Mouse (Mus musculus) hindbrain, embryonic 11.5 days (tissue): ENCODE measurements around the gene Ddr2. TPM values are rescaled to one million over a fixed set of nuclear protein-coding genes. Genes with fewer than 3 reads are reported as not detected.

Experiments used
- ATAC-seq: fragments of 200-750 bp; cut with Nextera tagmentation; 2 replicates; pipeline ENCODE4 v1.8.0; 2017; ENCODE audit warnings: mild to moderate bottlenecking, moderate TSS enrichment, moderate library complexity; ENCODE audit not compliant: low FRiP score
- DNase-seq: peaks from one replicate; pipeline ENCODE4 v3.0.0-alpha.2; 2015; ENCODE audit warnings: low spot score
- H3K27ac ChIP-seq: fragments of 300-500 bp; sonication (generic); 2 replicates; pipeline ENCODE4 v1.5.1; 2014; ENCODE audit warnings: mild to moderate bottlenecking, low read depth, low read length
- H3K27me3 ChIP-seq: fragments of 300-500 bp; sonication (generic); 2 replicates; pipeline ENCODE4 v1.6.1; 2014; ENCODE audit warnings: mild to moderate bottlenecking, low read length, moderate library complexity, mixed read lengths; ENCODE audit not compliant: control insufficient read depth, insufficient read depth
- H3K36me3 ChIP-seq: fragments of 300-500 bp; sonication (generic); 2 replicates; pipeline ENCODE4 v1.6.1; 2014; ENCODE audit warnings: mild to moderate bottlenecking, low read length, moderate library complexity, mixed read lengths; ENCODE audit not compliant: control insufficient read depth, insufficient read depth
- H3K4me1 ChIP-seq: fragments of 300-500 bp; sonication (generic); replicated peaks from 2 replicates; pipeline ENCODE4 v1.6.1; 2014; ENCODE audit warnings: low read length, mixed read lengths; ENCODE audit not compliant: control insufficient read depth, insufficient read depth
- H3K4me2 ChIP-seq: fragments of 300-500 bp; sonication (generic); replicated peaks from 2 replicates; pipeline ENCODE4 v1.6.1; 2014; ENCODE audit warnings: mild to moderate bottlenecking, low read depth, low read length
- H3K4me3 ChIP-seq: fragments of 300-500 bp; sonication (generic); 2 replicates; pipeline ENCODE4 v1.5.1; 2014; ENCODE audit warnings: low read depth, low read length
- H3K9ac ChIP-seq: fragments of 300-500 bp; sonication (generic); 2 replicates; pipeline ENCODE4 v1.6.1; 2014; ENCODE audit warnings: low read depth, low read length
- H3K9me3 ChIP-seq: fragments of 300-500 bp; sonication (generic); 2 replicates; pipeline ENCODE4 v1.6.1; 2016; ENCODE audit warnings: low read length; ENCODE audit not compliant: control insufficient read depth
- WGBS: fragments of 180-500 bp; shearing (Covaris S2); extraction: QIAGEN DNeasy Blood & Tissue Kit; methylation state at CpG from one replicate; pipeline ENCODE4 v1.1.7; 2014; 5-methylcytosine and 5-hydroxymethylcytosine counted together
- polyA plus RNA-seq: library from polyadenylated mRNA; unstranded; fragments of >200 nt; fragmentation: Nextera tagmentation; extraction: Ambion mirVana; gene quantifications from 2 replicates; pipeline ENCODE4 v1.2.1, GENCODE M21; 2014

Gene Ddr2
- polyA plus RNA-seq, 1 experiment from 2014 or later, result 32.0 TPM

DNA sequence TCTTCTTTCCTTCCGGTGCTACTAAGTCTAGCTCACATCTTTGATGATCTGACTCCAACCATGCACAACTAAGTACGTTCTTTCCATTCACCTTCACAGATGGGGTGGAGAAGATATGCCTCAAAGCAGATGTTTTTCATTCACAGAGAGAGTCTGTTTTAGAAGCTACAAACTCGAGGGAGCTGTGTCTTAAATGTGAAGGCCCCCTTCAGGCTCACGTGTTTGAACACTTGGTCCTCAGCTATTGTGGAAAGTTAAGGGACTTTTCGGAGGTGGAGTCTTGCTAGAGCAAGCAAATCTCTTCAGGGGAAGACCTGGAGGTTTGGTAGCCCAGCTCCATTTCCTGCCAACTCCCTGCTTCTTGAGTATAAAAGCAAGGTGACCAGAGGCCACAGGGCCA lies 34.2 kb downstream of the Ddr2 start:
- no peaks in the 10 kb centered on the region for H3K27me3 ChIP-seq
- no peak for DNase-seq
- ATAC-seq, result no peak
- no peaks in the 10 kb centered on the region for H3K36me3 ChIP-seq
- no peak overlapping the region for H3K27ac ChIP-seq
- H3K9ac ChIP-seq, result no peak overlapping the region
- no peaks in the 10 kb centered on the region for H3K4me1 ChIP-seq
- H3K4me3 ChIP-seq, result no peak overlapping the region
- H3K4me2 ChIP-seq, result no peak overlapping the region
- 82% methylated on average over 5 of the region's 5 CpGs for WGBS
- H3K9me3 ChIP-seq, result no peaks in the 10 kb centered on the region

DNA sequence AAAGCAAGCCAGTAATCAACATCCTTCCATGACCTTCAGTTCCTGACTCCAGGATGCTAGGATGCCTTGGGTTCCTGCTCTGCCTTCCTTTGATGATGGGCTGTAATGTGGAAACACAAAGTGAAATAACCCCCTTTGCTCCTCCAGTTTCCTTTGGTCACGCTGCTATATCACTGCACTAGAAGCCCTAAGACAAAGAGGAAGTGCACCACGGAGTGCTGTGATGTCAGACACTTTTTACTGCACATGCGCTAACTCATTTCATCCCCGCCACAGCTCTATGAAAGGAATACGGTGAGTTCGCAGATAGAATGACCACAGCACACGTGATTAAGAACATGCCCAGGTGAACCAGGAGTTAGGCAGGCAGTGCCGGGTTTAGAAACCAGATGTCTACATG lies 36.8 kb downstream of the Ddr2 start:
- no peaks in the 10 kb centered on the region for H3K36me3 ChIP-seq
- WGBS, result 88% methylated on average over 8 of the region's 8 CpGs
- no peak overlapping the region for H3K27ac ChIP-seq
- no peak overlapping the region for H3K9ac ChIP-seq
- no peaks in the 10 kb centered on the region for H3K4me1 ChIP-seq
- DNase-seq, result no peak
- no peak for ATAC-seq
- no peak overlapping the region for H3K4me2 ChIP-seq
- no peaks in the 10 kb centered on the region for H3K9me3 ChIP-seq
- H3K4me3 ChIP-seq, result no peak overlapping the region
- H3K27me3 ChIP-seq, result no peaks in the 10 kb centered on the region

- WGBS, result 90% methylated on average over 5 of the region's 5 CpGs
- Histone ChIP-seq H3K27me3 (no peaks in the 10 kb centered on the region), H3K9ac (no peak overlapping the region), H3K36me3 (no peaks in the 10 kb centered on the region), H3K4me1 (no peaks in the 10 kb centered on the region), H3K4me2 (no peak overlapping the region), H3K27ac (no peak overlapping the region), H3K4me3 (no peak overlapping the region), H3K9me3 (no peaks in the 10 kb centered on the region)
- no peak for ATAC-seq
- no peak for DNase-seq
Measured at GRCm38 (mm10) chr1:170069143-170069542, 41.4 kb downstream of the Ddr2 start.

GRCm38 (mm10) chr1:170065931-170066330 lies 44.6 kb downstream of the Ddr2 start:
- Histone ChIP-seq H3K4me2 (no peak overlapping the region), H3K27me3 (no peaks in the 10 kb centered on the region), H3K9ac (no peak overlapping the region), H3K4me1 (no peaks in the 10 kb centered on the region), H3K9me3 (no peaks in the 10 kb centered on the region), H3K4me3 (no peak overlapping the region), H3K27ac (no peak overlapping the region), H3K36me3 (no peaks in the 10 kb centered on the region)
- no peak for DNase-seq
- ATAC-seq, result no peak
- WGBS, result 93% methylated on average over 2 of the region's 2 CpGs

DNA sequence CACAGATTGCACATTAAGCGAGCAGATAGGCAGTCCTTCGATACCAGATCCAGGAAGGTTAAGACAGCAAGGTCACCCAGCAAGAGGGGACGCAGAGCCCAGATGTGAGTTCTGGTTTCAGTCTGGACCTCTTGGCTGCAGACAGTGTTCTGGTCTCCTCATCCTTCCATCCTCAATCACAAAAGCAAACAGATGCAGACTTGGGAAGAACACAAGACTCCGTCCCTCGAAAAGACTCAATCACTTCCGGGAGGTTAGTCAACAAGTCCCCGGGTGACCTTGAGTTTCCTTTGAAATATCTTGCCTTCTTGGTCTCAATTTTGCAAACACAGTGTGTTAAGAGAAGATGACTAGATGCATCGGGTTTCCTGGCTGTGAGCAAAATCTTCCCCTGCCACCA lies 45.6 kb downstream of the Ddr2 start:
- no peak overlapping the region for H3K4me2 ChIP-seq
- no peak overlapping the region for H3K9ac ChIP-seq
- H3K36me3 ChIP-seq, result no peaks in the 10 kb centered on the region
- H3K27ac ChIP-seq, result no peak overlapping the region
- no peak overlapping the region for H3K4me3 ChIP-seq
- no peaks in the 10 kb centered on the region for H3K9me3 ChIP-seq
- ATAC-seq (no peak), DNase-seq (no peak)
- 91% methylated on average over 8 of the region's 8 CpGs for WGBS
- no peaks in the 10 kb centered on the region for H3K4me1 ChIP-seq
- H3K27me3 ChIP-seq, result no peaks in the 10 kb centered on the region

DNA sequence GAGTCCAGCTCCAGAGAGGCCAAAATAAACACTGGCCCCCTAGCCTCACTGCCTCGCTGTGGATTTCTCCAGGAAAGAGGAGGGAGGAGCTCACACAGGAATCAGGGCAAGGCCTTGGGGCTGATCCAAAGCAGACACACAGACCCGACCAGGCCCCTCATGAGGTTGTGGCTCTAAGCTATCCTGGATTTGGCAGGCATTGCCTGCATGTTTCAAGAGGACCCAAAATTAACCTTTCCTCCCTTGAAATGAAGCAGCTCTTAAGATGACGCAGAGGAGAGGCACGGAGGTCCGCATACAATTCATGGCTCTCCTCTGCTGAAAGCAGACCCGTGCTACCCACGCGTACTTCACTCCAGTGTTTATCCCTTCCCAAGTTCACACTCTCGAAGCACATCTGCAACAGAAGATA lies 46.5 kb downstream of the Ddr2 start:
- H3K9me3 ChIP-seq, result no peaks in the 10 kb centered on the region
- H3K27ac ChIP-seq, result no peak overlapping the region
- ATAC-seq (no peak), DNase-seq (no peak)
- no peaks in the 10 kb centered on the region for H3K27me3 ChIP-seq
- 74% methylated on average over 9 of the region's 9 CpGs for WGBS
- no peak overlapping the region for H3K9ac ChIP-seq
- H3K36me3 ChIP-seq, result no peaks in the 10 kb centered on the region
- H3K4me3 ChIP-seq, result no peak overlapping the region
- H3K4me1 ChIP-seq, result no peaks in the 10 kb centered on the region
- H3K4me2 ChIP-seq, result no peak overlapping the region

DNA sequence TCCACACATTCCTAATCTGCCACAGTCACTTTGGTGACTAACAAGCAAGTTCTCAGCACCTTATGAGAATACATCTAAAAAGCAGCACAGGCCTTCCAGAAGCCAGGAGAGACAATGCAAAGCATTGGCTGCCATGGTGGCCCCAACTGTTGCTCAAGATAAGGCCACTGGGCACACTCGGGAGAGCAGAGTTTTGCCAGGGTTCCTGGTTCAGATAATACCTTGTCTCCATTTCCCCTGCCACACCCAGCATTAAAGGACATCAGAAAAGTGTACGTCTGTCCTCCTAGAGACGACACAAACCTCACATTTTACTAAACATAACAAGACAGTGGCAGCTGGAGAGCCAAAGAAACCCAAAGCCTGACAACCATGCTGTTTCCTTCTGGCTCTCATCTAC lies 50.3 kb downstream of the Ddr2 start:
- 86% methylated on average over 3 of the region's 3 CpGs for WGBS
- no peak overlapping the region for H3K9ac ChIP-seq

DNA sequence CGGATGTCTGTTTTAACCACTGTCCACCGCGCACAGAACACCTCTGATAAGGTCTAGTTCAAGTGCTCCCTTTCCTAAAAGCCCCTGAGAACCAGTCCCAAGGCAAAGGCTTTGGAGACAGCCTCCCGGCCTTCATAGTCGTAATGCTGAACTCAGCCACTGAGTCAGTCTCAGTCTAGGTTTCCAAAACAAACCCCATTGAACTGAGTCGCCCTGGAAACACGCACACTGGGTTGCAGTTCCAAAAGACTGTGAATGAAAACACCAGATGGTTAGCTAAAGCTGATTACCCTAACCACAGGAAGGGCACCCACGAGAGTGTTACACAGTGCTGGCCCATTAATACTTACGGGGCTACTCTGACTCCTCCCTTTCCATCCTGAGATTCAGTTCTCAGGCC lies 51.2 kb downstream of the Ddr2 start:
- no peaks in the 10 kb centered on the region for H3K36me3 ChIP-seq
- ATAC-seq (no peak), DNase-seq (no peak)
- no peak overlapping the region for H3K27ac ChIP-seq
- WGBS, result 82% methylated on average over 9 of the region's 9 CpGs
- no peak overlapping the region for H3K9ac ChIP-seq
- no peaks in the 10 kb centered on the region for H3K9me3 ChIP-seq
- no peaks in the 10 kb centered on the region for H3K27me3 ChIP-seq
- H3K4me3 ChIP-seq, result no peak overlapping the region
- H3K4me2 ChIP-seq, result no peak overlapping the region
- no peaks in the 10 kb centered on the region for H3K4me1 ChIP-seq

More for the DNA sequence above, 50.3 kb downstream of the Ddr2 start:
- no peak overlapping the region for H3K4me3 ChIP-seq
- no peak overlapping the region for H3K27ac ChIP-seq
- H3K27me3 ChIP-seq, result no peaks in the 10 kb centered on the region
- no peaks in the 10 kb centered on the region for H3K36me3 ChIP-seq
- no peaks in the 10 kb centered on the region for H3K4me1 ChIP-seq
- ATAC-seq, result no peak
- no peak overlapping the region for H3K4me2 ChIP-seq
- no peaks in the 10 kb centered on the region for H3K9me3 ChIP-seq
- no peak for DNase-seq

DNA sequence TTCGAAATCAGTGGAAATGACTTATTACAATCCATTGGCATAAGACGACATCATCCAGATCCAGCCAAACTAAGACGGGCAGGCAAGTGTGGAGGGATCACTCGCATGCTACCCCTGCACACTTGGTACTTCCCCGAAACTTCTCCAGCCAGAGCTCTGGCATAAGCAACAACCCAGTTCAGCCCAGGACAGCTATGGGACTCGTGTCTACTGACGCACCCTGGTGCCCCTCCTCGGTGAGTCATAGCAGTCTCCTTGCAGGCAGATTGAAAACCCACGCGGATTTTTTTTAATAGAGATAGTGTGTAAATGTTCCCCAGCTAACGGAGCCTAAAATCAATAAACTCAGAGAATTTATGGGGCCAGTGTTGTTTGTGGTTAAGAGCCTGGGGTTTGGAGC lies 52.5 kb downstream of the Ddr2 start:
- H3K27me3 ChIP-seq, result no peaks in the 10 kb centered on the region
- H3K4me3 ChIP-seq, result no peak overlapping the region
- ATAC-seq (no peak), DNase-seq (no peak)
- H3K36me3 ChIP-seq, result no peaks in the 10 kb centered on the region
- no peak overlapping the region for H3K4me2 ChIP-seq
- no peaks in the 10 kb centered on the region for H3K9me3 ChIP-seq
- WGBS, result 92% methylated on average over 11 of the region's 11 CpGs
- no peaks in the 10 kb centered on the region for H3K4me1 ChIP-seq
- no peak overlapping the region for H3K9ac ChIP-seq
- H3K27ac ChIP-seq, result no peak overlapping the region
